Mouse (Mus musculus): Measurements from ENCODE around the gene Gna13. TPM values are rescaled to one million over a fixed set of nuclear protein-coding genes. Genes with fewer than 3 reads are reported as not detected.

Gna13 gene
- total RNA-seq, 2 experiments from 2014 or later: 64.8 to 74.8 TPM

- no peak for DNase-seq (ENCODE audit: low spot score in 2 of 2)
These were observed 56.8 kb downstream of the Gna13 start for GRCm38 (mm10) chr11:109419461-109419860.

GRCm38 (mm10) chr11:109419961-109420566 lies 57.4 kb downstream of the Gna13 start:
- DNase-seq (ENCODE audit: low spot score in 2 of 2): no peak

GRCm38 (mm10) chr11:109420567-109420962 lies 57.9 kb downstream of the Gna13 start:
- no peak for DNase-seq (ENCODE audit: low spot score in 2 of 2)

- no peak for DNase-seq (ENCODE audit: low spot score in 2 of 2)
These were observed 58.6 kb downstream of the Gna13 start for GRCm38 (mm10) chr11:109421205-109421604.

GRCm38 (mm10) chr11:109422263-109422662 lies 59.6 kb downstream of the Gna13 start:
- DNase-seq (ENCODE audit: low spot score in 2 of 2): no peak

GRCm38 (mm10) chr11:109423294-109423693 lies 60.7 kb downstream of the Gna13 start:
- no peak for DNase-seq (ENCODE audit: low spot score in 2 of 2)

GRCm38 (mm10) chr11:109425392-109426271 lies 63.0 kb downstream of the Gna13 start, which contains the start of gene Amz2:
Gene Amz2, plus strand, starts transcription at chr11:109425946.
- DNase-seq (ENCODE audit: low spot score in 2 of 2): peak; percentile 98 to 99

- no peak for DNase-seq (ENCODE audit: low spot score in 2 of 2)
These were observed 63.6 kb downstream of the Gna13 start for GRCm38 (mm10) chr11:109426272-109426586.

GRCm38 (mm10) chr11:109427353-109427752 lies 64.7 kb downstream of the Gna13 start:
- no peak for DNase-seq (ENCODE audit: low spot score in 2 of 2)

- DNase-seq (ENCODE audit: low spot score in 2 of 2): no peak
These were observed 71.7 kb downstream of the Gna13 start for GRCm38 (mm10) chr11:109434233-109434798.

- no peak for DNase-seq (ENCODE audit: low spot score in 2 of 2)
These were observed 74.3 kb downstream of the Gna13 start for GRCm38 (mm10) chr11:109436889-109437288.

GRCm38 (mm10) chr11:109439209-109439608 lies 76.6 kb downstream of the Gna13 start:
- DNase-seq (ENCODE audit: low spot score in 2 of 2): no peak

GRCm38 (mm10) chr11:109439829-109440340 lies 77.3 kb downstream of the Gna13 start:
- DNase-seq (ENCODE audit: low spot score in 2 of 2): peak; percentile 67 to 72

GRCm38 (mm10) chr11:109440641-109441040 lies 78.0 kb downstream of the Gna13 start:
- DNase-seq (ENCODE audit: low spot score in 2 of 2): no peak

GRCm38 (mm10) chr11:109441119-109441518 lies 78.5 kb downstream of the Gna13 start:
- DNase-seq (ENCODE audit: low spot score in 2 of 2): no peak

GRCm38 (mm10) chr11:109442166-109442730 lies 79.6 kb downstream of the Gna13 start:
- DNase-seq (ENCODE audit: low spot score in 2 of 2): no peak

- no peak for DNase-seq (ENCODE audit: low spot score in 2 of 2)
These were observed 81.0 kb downstream of the Gna13 start for GRCm38 (mm10) chr11:109443468-109444263.

- DNase-seq (ENCODE audit: low spot score in 2 of 2): peak in 1 of 2 experiments; percentile 31
These were observed 82.0 kb downstream of the Gna13 start for GRCm38 (mm10) chr11:109444600-109444999.

- peak in 1 of 2 experiments; percentile 18 for DNase-seq (ENCODE audit: low spot score in 2 of 2)
These were observed 82.9 kb downstream of the Gna13 start for GRCm38 (mm10) chr11:109445438-109446035.
